Mouse (Mus musculus): ENCODE measurements at regions not wholly inside any gene's neighbourhood (a gene's known extent, or its start where the extent isn't known, plus 50 kb on each side); places are given as distances from the start of the nearest gene placed in this dataset.
"Not testable (repeated sequence)": the region's sequence is repeated elsewhere in the genome, so short reads cannot be mapped to it uniquely, and the experiment has no call there.

DNA sequence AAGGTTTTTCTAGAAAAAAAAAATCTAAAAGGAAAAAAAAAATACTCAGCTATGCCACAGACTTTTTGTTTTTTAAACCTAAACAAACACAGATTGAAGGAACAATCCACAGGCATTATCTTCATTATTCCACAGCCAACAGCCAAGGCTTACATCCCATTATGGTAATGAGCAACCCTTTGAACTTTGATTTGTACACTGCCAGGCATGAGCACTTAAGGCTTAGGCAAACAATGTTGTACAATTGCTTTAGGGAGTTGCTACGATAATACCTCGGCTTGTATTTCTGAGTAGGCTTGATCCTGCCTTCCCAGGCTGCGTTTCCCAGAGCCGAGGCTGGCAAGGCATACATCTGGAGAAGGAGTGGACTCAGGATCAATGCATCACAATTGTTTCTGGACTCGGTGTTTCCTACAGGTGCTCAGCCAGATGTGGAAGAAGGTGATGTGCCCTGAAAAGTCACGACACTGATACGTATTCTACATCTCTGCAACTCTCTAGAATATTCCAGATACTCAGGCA is 409.0 kb upstream of the Igfbp7 start:
- ATAC-seq (replicated peaks; ENCODE audit: poor library complexity) = no peak

DNA sequence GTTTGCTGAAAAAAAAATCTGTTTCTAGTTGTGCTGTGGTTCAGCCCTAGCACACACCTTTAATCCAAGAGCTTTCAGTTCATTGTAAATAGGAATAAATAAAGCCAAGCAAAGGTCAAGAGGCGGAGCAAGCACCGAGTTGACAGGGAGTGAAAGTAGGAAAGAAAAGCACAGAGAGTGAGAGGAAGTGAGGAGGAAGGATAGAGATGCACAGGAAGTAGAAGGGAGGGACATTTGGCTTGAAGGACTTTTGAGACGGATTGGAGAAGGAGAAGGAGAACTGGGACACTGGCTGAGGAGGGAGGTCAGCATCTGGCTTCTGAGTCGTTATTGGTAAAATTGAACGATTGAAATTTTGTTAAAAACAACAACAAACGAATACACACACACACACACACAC is 402.0 kb upstream of the Igfbp7 start:
- no peak for ATAC-seq (replicated peaks; ENCODE audit: poor library complexity)

DNA sequence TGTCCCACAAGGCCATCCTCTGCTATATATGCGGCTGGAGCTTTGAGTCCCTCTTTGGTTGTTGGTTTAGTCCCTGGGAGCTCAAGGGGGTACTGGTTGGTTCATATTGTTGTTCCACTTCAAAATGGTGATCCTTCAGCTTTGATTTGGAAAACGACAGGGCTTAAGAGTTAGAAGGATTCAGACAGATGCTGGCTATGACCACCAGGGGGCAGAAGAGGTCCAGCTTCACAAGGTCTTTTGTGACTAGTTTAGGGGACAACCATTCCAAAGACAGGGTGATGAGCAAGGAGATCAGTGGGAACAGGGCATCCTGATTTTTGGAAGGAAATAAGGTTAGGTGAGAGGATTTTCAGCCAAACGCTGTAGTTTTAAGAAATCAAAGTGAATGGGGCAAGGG is 399.9 kb upstream of the Igfbp7 start:
- 0 out of 2 replicates have a peak, but pooled peaks have one; percentile 46 for ATAC-seq (replicated peaks; ENCODE audit: poor library complexity)

DNA sequence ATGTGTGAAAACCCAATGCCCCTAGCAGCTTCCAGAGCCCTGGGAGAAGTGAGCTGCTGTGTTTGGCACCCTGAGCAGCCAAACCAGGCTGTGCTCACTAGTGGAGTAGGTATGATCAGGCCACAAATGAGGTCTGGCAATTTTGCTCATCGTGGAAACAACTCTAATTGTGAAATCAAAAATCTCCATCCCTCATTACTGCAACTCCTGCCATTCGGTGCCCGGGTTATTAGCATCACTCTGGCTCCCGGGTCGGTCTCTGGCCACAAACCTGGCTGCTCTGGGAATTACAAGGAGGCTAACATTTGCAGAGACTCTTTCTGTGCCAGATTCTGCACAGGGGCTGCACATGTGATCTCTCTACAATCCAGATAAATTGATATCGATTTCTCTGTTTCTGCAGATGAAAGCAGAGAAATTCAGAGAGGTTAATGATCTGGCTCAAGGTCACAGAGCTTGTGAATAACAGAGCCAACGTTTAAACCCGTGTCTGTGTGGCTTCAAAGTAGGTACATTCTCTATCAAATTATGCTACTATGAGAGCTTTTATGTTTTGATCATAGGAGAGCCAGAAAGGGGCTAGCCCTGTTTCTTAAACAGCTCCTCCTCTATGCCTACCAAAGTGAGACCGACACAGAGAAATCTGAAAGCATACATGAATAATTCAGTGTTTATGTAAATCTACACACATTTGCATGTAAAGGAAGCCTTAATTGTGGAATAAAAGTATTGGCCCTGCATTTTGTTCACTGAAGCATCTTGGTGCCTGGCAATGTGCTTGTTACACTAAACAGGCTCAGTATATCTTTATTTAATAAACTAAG is 398.7 kb upstream of the Igfbp7 start:
- ATAC-seq (replicated peaks; ENCODE audit: poor library complexity) = no peak

DNA sequence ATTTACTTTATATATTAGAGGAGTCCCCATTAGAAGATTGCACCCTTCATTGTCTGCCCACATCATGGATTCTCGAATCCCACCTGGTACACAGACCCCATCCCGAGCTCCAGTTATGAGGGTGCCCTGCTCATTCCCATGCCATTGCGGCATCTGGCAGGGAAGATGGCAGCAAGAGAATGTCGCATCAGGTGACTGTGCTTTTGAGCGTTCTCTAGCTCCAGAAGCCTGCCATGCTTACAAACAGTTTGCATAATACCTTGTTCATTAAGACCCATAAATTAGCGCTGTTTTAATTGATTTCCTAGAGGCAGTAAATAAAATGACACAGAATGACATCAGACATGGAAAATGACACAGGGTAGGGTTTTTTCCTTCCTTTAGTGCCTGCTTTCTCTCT is 398.0 kb upstream of the Igfbp7 start:
- ATAC-seq (replicated peaks; ENCODE audit: poor library complexity) = no peak

DNA sequence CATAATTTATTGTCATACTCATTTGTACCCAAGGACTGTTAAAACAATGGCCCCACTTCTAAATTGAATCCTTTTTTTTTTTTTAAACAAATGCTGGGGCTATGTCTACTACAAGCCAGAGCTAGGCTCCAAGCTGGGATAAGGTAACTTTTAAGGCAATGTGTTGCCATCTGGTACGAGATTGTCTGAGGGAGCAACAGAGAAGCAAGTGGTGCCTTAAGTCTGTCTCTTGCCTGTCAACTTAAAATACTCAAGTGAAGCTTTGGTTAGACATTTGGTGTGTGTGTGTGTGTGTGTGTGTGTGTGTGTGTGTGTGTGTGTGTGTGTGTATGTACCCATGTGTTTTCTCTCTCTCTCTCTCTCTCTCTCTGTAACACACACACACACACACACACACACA is 397.5 kb upstream of the Igfbp7 start:
- ATAC-seq (replicated peaks; ENCODE audit: poor library complexity) = no peak

DNA sequence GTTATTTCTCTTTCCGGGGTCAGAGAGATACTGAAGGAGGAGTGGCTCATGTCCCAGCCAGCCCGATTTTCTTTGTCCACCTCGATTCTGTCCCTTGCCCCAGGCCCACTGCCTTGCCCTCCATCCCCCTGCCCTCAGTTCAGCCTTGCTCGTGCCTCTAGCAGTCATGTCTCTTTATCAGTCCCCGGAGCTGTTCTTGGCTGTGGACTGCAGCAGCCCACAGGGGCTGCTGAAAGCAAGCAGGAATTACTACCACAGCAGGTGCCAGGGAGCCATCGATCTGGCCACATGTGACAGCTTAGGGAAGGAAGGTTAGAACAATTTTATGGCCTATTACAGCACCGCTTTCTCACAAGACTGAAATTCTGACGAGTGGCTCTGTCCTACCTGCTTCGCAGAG is 396.3 kb upstream of the Igfbp7 start:
- ATAC-seq (replicated peaks; ENCODE audit: poor library complexity) = no peak

DNA sequence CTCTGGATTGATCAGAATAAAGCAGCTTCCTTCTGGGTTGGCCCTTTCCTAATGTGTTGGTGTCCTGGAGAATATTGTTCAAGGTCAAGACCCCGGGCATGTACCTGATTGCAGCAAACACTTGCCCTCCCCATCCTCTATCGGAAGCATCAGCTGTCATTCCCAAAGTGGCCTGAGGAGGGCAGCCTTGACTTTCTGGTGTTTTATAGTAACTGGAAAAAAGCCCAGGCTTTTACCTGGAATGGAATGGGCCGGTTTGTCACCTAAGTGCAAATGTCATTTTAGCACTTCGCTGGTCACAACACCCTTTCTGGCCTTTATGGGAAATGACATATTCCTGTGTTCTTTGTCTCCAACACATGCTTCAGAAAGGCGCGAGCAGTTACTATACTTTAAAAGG is 395.7 kb upstream of the Igfbp7 start:
- peak; percentile 68 for ATAC-seq (replicated peaks; ENCODE audit: poor library complexity)

DNA sequence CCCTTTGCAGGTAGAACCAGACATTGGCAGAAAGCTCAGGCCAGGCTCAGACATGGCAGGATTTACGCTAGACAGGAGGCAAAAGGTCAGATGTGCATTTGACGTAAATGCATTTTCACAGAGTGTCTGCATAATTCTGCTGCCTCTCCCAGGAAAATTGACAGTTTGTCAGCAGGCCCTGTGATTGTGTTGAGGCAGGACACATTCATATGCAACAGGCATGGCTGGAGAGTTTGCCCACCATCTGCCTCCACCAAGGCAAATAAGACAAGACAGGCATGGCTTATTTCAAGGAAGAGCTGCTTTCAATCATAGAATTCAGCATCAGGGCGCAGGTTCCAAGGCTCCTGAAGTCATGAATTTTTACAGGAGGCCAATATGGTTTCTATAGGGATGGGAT is 389.1 kb upstream of the Igfbp7 start:
- ATAC-seq (replicated peaks; ENCODE audit: poor library complexity) = no peak

DNA sequence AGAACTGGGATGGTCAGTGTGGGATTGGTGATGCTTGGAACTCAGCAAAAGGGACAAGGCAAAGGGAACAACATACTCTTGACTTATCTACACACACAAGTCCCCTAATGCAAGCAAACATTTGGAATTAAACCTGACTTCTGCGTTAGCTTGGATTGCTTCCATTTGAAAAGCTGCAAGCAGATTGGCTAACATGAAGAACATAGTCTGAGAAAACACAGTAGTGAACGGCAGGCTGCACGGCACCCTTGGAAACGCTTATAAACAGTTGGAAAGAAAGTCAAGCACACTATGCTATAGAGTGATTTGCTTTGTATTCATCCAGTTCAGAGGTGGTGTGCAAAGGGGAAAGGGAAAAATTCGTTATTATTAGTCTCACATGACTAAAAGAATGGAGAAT is 387.9 kb upstream of the Igfbp7 start:
- no peak for ATAC-seq (replicated peaks; ENCODE audit: poor library complexity)

DNA sequence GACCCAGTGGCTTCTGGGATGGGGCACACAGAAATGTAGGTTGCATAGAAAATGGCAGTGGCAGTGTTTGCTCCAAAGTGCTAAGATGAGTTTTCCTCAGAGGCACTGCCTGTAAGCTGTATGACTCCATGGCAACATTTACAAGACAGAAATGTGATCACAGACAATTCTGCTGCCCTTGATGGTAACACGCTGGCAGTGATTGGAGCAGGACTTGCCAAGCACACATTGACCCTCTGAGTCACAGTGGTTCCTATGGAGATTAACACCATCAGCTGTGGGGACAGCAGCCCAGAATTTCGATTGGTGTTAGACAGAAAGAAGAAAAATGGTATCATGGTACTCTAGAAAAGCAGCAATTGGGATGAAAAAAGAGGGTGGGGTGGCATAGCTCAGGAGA is 376.1 kb upstream of the Igfbp7 start:
- ATAC-seq (replicated peaks; ENCODE audit: poor library complexity) = no peak

DNA sequence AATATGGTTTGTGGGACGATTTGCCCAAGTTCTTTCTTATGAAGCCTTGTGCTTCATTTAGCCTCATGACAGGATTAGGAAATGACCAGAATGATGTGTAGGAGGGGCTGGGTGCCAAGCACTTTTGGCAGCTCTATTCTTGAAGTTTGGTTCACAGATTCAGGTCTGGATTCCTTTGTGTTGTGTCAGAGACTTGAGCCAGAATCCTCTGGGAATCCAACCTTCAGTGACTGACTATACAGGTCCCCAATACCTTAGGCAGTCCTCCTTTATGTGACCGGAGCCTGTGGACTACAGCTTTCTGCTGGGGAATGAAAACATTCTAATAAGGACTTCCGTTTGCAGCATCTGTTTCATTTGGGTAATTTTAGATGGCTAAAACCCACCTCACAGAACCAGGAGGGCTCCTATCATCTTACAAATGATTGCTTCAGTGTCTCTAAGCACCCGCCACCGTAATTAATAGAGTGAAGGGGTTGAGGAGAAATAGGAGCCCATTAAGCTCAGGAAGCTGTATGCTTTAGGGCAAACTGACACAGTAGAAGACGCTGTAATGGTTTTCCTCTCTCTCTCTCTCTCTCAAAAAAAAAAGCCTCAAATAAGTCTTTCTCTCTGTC is 354.7 kb upstream of the Igfbp7 start:
- ATAC-seq (replicated peaks; ENCODE audit: poor library complexity) = no peak

DNA sequence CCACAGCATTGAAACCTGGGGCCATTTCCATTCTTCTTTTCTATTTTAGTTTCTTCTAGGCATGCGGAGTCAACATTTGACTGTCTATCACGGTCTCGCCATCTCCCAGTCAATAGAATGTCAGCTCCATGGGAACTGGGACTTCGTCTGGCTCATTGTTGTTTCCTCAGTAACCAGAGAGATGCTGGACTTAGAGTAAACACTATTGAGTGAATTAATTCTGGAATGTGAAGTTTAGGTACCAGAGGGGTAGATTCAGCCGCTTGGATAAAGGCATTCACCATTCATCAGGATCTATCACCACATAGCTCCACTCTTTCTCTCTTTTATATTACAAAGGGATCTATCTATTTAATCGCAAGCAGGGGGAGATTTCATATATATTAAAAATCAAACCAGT is 354.2 kb upstream of the Igfbp7 start:
- ATAC-seq (replicated peaks; ENCODE audit: poor library complexity) = no peak

DNA sequence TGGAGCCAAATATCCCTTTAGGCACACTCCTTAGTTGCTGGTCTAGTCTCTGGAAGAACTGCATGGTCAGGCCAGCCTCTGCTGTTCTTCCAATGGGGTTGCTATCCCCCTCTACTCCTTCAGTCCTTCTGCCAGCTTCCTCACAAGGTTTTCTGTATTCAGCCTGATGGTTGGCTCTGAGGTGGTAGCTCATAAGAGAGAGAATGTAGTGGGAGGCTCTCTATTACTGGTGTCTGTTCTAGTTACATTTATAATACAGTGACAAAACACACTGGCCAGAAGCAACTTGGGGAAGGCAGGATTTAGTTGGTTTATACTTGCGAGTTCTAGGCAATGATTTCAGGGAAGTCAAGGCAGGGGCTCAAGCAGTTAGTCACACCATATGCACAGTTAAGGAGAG is 341.1 kb upstream of the Igfbp7 start:
- no peak for ATAC-seq (replicated peaks; ENCODE audit: poor library complexity)

DNA sequence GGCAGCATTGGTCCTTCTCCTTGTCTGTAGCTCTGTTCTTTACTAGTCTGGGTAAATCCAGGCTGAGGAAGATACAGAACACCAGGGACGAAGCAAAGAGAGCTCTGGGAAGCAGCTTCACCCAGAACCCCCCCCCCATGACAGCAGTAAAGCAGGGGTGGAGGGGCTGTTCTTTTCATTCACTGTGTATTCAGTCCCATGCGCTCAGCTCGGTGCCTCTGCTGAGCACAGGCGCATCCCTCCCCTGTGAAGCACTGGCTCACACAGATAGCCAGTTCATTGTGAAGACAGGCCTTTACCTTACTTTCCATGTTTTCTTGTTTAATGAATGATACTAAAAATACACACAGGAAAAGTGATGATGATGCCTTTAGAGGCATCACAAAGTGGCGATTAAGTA is 338.8 kb upstream of the Igfbp7 start:
- no peak for ATAC-seq (replicated peaks; ENCODE audit: poor library complexity)

DNA sequence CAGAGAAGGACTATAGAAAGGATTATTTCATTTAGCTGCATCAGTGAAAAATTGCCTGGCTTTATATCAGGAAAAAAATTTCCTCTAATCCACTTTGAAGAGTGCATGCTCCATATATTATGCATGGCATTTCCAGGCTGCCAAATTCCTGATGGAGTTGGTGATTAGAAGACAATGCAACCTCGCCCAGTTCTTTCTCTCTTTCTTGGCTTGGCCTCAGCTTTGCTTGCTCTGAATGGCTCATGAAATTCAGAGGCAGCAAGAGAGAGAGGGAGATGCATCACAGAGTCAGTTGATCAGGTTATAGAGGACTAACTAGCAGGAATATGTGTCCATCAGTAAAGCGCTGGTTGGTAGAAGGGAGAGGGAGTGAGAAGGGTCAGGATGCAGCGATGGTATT is 335.6 kb upstream of the Igfbp7 start:
- ATAC-seq (replicated peaks; ENCODE audit: poor library complexity) = no peak

DNA sequence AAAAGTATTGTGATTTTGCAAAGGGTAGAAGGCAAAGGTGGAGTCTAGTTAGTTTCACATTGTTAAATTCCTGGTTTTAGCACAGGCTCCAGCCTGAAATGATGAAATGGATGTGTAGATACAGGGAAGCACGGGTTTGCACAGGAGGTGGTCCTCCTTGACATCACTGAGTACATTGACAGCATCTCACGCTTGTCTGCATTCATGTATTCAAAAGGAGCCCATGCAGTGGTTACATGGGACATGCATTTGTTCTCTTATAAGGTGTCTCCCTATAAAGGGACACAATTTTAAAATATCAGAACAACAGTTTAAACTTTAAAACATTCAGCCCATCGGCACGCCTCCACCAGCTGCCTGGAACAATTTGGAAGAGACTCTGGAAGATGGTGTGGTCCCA is 322.4 kb upstream of the Igfbp7 start:
- ATAC-seq (replicated peaks; ENCODE audit: poor library complexity) = not testable (repeated sequence)

DNA sequence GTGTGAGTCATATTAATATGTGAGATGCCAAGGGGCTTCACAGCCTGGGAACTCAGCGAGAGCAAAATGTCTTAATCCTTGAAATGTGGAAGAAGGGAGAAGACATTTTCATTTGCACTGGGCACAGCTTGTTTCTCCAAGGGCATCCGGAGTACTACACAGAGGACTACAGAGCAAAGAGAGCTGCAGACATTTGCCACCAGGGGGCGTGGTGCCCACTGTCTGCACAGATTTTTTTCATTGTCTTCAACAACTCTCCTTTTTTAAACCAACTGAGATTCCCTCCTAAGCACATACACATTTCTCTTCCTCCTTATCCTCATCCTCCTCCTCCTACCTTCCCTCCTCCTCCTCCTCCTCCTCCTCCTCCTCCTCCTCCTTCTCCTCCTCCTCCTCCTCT is 273.8 kb upstream of the Igfbp7 start:
- ATAC-seq (replicated peaks; ENCODE audit: poor library complexity) = no peak

DNA sequence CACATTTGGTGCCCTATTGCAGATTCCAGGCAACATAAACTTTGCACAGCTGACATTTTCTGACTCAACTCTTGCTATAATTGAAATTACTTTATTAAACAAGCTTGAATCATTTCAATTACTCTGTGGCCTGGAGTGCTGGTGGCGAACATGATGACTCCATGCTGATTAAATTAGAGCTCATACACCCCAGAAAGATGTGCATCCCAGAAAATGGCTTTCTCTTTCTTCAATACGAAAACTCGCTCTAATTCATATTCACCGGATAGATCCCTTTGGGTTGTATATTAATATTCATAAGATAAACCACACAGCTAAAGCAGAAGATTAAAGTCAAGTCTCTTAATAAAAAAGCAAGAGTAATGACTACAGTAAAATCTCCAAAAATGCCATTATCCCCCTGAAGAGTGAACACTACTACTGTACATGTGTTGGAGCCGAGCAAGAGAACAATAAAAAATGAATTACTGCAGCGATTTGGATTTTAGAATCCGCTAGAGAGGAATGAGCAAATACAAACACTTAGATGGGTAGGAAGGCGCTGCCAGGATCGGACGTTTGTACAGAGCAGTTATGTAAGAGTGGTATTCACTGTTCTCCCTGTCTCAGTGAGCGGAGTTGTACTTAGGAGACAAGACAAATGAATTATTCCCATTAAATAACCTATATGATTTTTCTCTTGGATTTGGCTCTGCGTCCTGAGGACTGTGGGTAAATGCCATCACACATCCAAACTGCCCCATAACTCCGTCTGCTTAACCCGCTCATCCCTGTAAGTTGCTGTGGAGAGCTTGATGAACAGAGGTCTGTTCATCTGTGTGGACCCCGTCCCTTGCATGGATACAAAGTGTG is 264.5 kb upstream of the Igfbp7 start:
- ATAC-seq (replicated peaks; ENCODE audit: poor library complexity) = no peak

DNA sequence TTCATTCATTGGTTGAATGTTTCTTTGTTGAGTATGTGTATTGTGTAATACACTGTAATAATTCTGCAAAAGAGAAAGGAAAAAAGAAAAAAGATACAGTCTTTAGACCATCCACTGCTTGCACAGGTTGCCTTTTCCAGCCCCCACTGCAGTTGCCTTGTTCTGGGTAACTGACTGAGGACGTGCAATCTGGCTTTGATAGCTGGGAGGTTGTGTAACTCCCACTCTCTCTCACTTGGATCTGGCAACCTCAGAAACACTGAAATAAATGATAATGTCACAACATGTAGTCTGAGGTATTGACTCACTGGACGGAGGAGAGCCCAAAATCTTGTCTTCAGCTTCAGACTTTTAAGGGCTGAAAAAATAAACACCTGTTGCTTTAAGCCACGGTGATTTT is 255.3 kb upstream of the Igfbp7 start:
- ATAC-seq (replicated peaks; ENCODE audit: poor library complexity) = no peak

DNA sequence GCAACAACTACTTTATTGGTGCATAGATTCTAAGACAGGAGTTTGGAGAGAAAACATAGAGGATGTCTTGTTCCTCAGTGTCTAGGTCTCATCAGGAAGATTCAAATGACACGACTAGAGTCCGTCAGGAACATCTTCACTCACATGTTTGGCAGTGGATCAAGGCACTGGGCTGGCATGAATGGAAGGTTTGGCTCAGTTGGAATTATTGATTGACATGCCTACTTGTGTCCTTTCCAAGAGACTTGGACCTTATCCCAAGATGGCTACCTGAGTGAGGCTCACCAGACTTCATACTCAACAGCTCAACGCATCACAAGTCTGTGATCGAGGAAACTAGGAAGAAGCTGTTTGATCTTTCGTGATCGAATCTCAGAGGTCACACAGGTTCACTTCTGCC is 251.2 kb upstream of the Igfbp7 start:
- ATAC-seq (replicated peaks; ENCODE audit: poor library complexity) = no peak

DNA sequence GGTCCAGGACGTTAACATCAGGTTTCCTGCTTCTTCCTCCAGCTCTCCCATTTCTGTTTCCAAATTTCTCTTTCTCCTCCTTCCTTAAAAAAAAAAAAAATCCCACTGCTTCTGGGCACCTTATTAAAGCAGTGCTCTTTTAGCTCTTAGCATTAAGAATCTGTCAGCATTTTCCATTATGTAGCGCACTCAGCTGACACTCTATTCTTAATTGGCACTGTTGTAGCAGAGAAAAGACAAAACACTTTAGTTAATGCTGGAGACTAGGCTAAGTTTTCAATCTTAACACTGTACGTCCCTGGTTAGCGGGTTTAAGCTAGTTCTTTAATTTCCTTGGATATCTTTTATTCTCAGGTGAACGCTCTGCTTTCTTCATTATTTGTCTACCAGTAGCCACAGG is 236.8 kb upstream of the Igfbp7 start:
- ATAC-seq (replicated peaks; ENCODE audit: poor library complexity) = no peak
